Mouse (Mus musculus) lung, embryonic 16.5 days (tissue): ENCODE results near the gene Mphosph9. TPM values are rescaled to one million over a fixed set of nuclear protein-coding genes. Genes with fewer than 3 reads are reported as not detected.

Source experiments
- ATAC-seq: fragments of 200-750 bp; cut with Nextera tagmentation; 2 replicates; pipeline ENCODE4 v1.8.0; 2017; ENCODE audit warnings: low read depth, mild to moderate bottlenecking, moderate library complexity
- H3K27ac ChIP-seq: fragments of 300-500 bp; sonication (generic); 2 replicates; pipeline ENCODE4 v1.5.1; 2014; ENCODE audit warnings: mild to moderate bottlenecking, control low read depth, low read length
- H3K27me3 ChIP-seq: fragments of 300-500 bp; sonication (generic); 2 replicates; pipeline ENCODE4 v1.6.1; 2014; ENCODE audit warnings: low read depth, low read length, mixed read lengths; ENCODE audit not compliant: control insufficient read depth, insufficient read depth
- H3K36me3 ChIP-seq: fragments of 300-500 bp; sonication (generic); 2 replicates; pipeline ENCODE4 v1.6.1; 2014; ENCODE audit warnings: low read length; ENCODE audit not compliant: control insufficient read depth, insufficient read depth
- H3K4me1 ChIP-seq: fragments of 300-500 bp; sonication (generic); replicated peaks from 2 replicates; pipeline ENCODE4 v1.6.1; 2014; ENCODE audit warnings: low read length, mixed read lengths; ENCODE audit not compliant: control insufficient read depth, insufficient read depth
- H3K4me2 ChIP-seq: fragments of 300-500 bp; sonication (generic); 2 replicates; pipeline ENCODE4 v1.6.1; 2014; ENCODE audit warnings: low read depth, low read length, control low read depth
- H3K4me3 ChIP-seq: fragments of 300-500 bp; sonication (generic); 2 replicates; pipeline ENCODE4 v1.5.1; 2014; ENCODE audit warnings: mild to moderate bottlenecking, low read length, control low read depth
- H3K9ac ChIP-seq: fragments of 300-500 bp; sonication (generic); 2 replicates; pipeline ENCODE4 v1.6.1; 2014; ENCODE audit warnings: low read length, control low read depth
- H3K9me3 ChIP-seq: fragments of 300-500 bp; sonication (generic); 2 replicates; pipeline ENCODE4 v1.6.1; 2016; ENCODE audit warnings: low read length; ENCODE audit not compliant: control insufficient read depth
- WGBS: fragments of 180-500 bp; shearing (Covaris S2); extraction: QIAGEN DNeasy Blood & Tissue Kit; methylation state at CpG from one replicate; pipeline ENCODE4 v1.1.7; 2014; 5-methylcytosine and 5-hydroxymethylcytosine counted together
- polyA plus RNA-seq: library from polyadenylated mRNA; unstranded; fragments of >200 nt; fragmentation: Nextera tagmentation; extraction: Ambion mirVana; gene quantifications from 2 replicates; pipeline ENCODE4 v1.2.1, GENCODE M21; 2015

Gene Mphosph9
- polyA plus RNA-seq, 1 experiment from 2014 or later: 15.1 TPM

DNA sequence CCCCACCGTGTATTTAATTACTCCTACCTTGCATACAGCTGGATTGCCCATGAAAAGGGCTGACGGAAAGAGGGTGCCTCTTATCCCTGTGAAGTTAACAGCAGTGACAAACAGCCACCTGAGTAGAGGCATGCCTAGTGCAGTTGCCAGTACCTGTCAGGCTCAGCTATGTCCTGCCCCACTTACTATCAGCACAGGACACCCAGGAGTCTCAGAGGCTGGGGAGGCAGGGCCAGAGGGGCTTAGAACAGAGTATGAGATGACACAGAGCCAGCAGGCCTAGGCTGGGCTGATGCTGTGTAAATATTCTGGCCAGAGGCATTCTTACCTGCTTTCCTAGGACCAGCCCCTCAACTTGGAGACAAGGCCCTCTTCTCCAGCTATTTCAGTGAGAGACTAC lies 126.2 kb downstream of the Mphosph9 start:
- peaks cover 49% of the 10 kb centered on the region for H3K4me1 ChIP-seq

More for the DNA sequence above, 126.2 kb downstream of the Mphosph9 start:
- Histone ChIP-seq H3K27me3 (no peaks in the 10 kb centered on the region), H3K9me3 (no peaks in the 10 kb centered on the region), H3K4me2 (no peak overlapping the region), H3K4me3 (no peak overlapping the region), H3K36me3 (no peaks in the 10 kb centered on the region), H3K27ac (no peak overlapping the region), H3K9ac (no peak overlapping the region)
- WGBS: 47% methylated on average over 2 of the region's 2 CpGs
- no peak for ATAC-seq

Other genes with a start within 250 kb of the Mphosph9 start
- gene Abcb9, start 232.2 kb downstream of the Mphosph9 start, polyA plus RNA-seq: 2.7 and 3.8 TPM in 2 replicates
- 29.7 and 33.1 TPM in 2 replicates for gene Ogfod2, start 215.7 kb downstream of the Mphosph9 start, polyA plus RNA-seq
- gene Arl6ip4, start 211.9 kb downstream of the Mphosph9 start, polyA plus RNA-seq: 98.8 and 99.9 TPM in 2 replicates
- gene Pitpnm2, start 78.2 kb downstream of the Mphosph9 start, polyA plus RNA-seq: 6.6 and 9.2 TPM in 2 replicates
- gene 2810006K23Rik, start 117 bp upstream of the Mphosph9 start, polyA plus RNA-seq: 18.1 and 19.7 TPM in 2 replicates
- 23.9 and 26.1 TPM in 2 replicates for gene Cdk2ap1, start 35.1 kb upstream of the Mphosph9 start, polyA plus RNA-seq
- gene Sbno1, start 98.0 kb upstream of the Mphosph9 start, polyA plus RNA-seq: 80.8 and 81.2 TPM in 2 replicates
- gene Kmt5a, start 112.0 kb upstream of the Mphosph9 start, polyA plus RNA-seq: 31.3 and 32.2 TPM in 2 replicates
- gene Rilpl2, start 150.4 kb upstream of the Mphosph9 start, polyA plus RNA-seq: 29.4 and 32.7 TPM in 2 replicates
- 23.0 and 25.6 TPM in 2 replicates for gene Snrnp35, start 155.2 kb upstream of the Mphosph9 start, polyA plus RNA-seq
- 17.1 and 18.6 TPM in 2 replicates for gene Rilpl1, start 203.4 kb upstream of the Mphosph9 start, polyA plus RNA-seq
- gene Tmed2, start 212.7 kb upstream of the Mphosph9 start, polyA plus RNA-seq: 599 and 611 TPM in 2 replicates
- 11.2 and 12.0 TPM in 2 replicates for gene Ddx55, start 224.9 kb upstream of the Mphosph9 start, polyA plus RNA-seq